Mouse (Mus musculus): Measurements from ENCODE around the gene Mllt1. TPM values are rescaled to one million over a fixed set of nuclear protein-coding genes. Genes with fewer than 3 reads are reported as not detected.

Mllt1 gene
- polyA plus RNA-seq, 1 experiment, result 28.5 TPM

DNA sequence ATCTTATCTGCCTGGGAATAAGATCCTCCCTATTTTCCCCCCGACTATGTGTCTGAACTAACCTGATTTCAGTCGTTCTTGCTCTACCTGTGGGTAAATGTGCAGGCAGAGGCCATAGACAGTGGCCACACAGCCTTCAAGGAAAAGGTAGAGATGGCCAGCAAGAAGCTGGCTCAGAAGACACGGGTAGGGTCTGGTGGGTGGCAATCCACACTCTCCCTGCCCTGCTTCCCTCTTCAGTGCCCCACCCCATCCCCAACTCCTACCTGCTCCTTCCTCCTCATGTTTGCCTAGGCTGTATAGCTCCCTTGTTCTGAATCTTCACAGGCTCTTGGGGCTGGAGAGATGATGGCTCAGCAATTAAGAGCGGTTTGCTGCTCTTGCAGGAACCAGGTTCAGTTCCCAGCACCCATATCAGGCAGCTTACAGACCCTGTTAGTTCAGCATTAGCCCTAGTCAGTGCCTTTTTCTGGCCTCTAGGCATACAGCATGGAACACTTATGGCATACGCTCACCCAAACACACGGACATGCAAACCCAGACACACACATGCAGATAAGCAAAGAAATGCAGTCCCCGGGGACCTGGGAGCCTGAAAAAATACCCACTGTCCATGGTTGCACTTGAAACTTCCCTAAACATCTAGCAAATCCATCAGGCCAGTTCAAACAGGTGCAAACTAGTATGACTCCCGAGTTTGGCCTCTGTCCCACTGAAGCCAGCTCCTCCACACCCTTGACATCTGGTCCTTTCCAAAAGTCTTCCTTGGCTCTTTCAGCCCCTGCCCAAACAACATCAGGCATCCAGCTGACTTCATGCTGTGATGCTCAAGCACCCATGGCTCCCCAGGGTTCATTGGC is 41.5 kb upstream of the Mllt1 start:
- H3K4me3 ChIP-seq, result no peak overlapping the region
- peaks cover 56% of the 10 kb centered on the region for H3K27me3 ChIP-seq (ENCODE audit: control insufficient read depth, insufficient read depth, insufficient read length)
- no peak for TF ChIP-seq MYOG (IDR thresholded peaks at IDR 0.05; ENCODE audit: control insufficient read depth in 1 of 3, insufficient read depth in 1 of 3, insufficient read length in 2 of 3, low read depth in 2 of 3)
- peak in 1 of 3 experiments; percentile 13 for TF ChIP-seq MYOD1 (IDR thresholded peaks at IDR 0.05; ENCODE audit: control insufficient read depth in 1 of 3, insufficient read length in 2 of 3, low read depth in 2 of 3)
- no peaks in the 10 kb centered on the region for H3K36me3 ChIP-seq (ENCODE audit: control insufficient read depth, insufficient read depth)
- no peaks in the 10 kb centered on the region for H3K79me2 ChIP-seq (ENCODE audit: control insufficient read depth, insufficient read depth)
- no peak overlapping the region for H3ac ChIP-seq (ENCODE audit: control insufficient read depth, insufficient read length)
- no peak overlapping the region for H3K4me2 ChIP-seq (ENCODE audit: low read depth)

DNA sequence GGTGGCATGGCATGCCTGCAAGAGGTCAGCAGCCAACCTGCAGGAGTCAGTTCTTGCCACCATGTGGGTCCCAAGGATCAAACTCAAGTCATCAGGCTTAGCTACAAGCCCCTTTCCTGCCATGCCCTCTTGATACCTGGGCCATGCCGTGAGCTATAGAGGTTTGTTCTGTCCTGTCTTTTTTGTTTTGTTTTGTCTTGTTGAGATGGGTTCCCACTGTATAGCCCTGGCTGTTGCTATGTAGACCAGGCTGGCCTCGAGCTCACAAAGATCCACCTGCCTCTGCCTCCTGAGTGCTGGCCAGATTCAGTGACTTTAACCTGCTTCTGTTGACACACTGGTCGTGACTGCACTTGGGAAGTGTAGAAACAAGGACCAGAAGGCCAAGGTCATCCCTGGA is 40.2 kb upstream of the Mllt1 start:
- no peak overlapping the region for H3K4me3 ChIP-seq
- peaks cover 64% of the 10 kb centered on the region for H3K27me3 ChIP-seq (ENCODE audit: control insufficient read depth, insufficient read depth, insufficient read length)
- TF ChIP-seq SRF (IDR thresholded peaks at IDR 0.05; ENCODE audit: control insufficient read depth, insufficient read length, low read depth) (no peak), MYOG (IDR thresholded peaks at IDR 0.05; ENCODE audit: control insufficient read depth in 1 of 3, insufficient read depth in 1 of 3, insufficient read length in 2 of 3, low read depth in 2 of 3) (no peak), CEBPB (IDR thresholded peaks at IDR 0.05; ENCODE audit: insufficient read depth, poor library complexity, severe bottlenecking) (no peak), MAX (IDR thresholded peaks at IDR 0.05; ENCODE audit: low read depth) (no peak), REST (IDR thresholded peaks at IDR 0.05; ENCODE audit: insufficient read depth, insufficient read length) (no peak), TCF12 (IDR thresholded peaks at IDR 0.05; ENCODE audit: insufficient read depth, poor library complexity, severe bottlenecking) (no peak), E2F4 (IDR thresholded peaks at IDR 0.05; ENCODE audit: insufficient read depth) (no peak), USF1 (IDR thresholded peaks at IDR 0.05; ENCODE audit: low read depth) (no peak), MYOD1 (IDR thresholded peaks at IDR 0.05; ENCODE audit: control insufficient read depth in 1 of 3, insufficient read length in 2 of 3, low read depth in 2 of 3) (no peak), POLR2A (IDR thresholded peaks at IDR 0.05; ENCODE audit: insufficient read length, low read depth) (no peak), POLR2AphosphoS2 (IDR thresholded peaks at IDR 0.05; ENCODE audit: insufficient read length, low read depth) (no peak), TCF3 (IDR thresholded peaks at IDR 0.05; ENCODE audit: insufficient read length, low read depth) (no peak)

DNA sequence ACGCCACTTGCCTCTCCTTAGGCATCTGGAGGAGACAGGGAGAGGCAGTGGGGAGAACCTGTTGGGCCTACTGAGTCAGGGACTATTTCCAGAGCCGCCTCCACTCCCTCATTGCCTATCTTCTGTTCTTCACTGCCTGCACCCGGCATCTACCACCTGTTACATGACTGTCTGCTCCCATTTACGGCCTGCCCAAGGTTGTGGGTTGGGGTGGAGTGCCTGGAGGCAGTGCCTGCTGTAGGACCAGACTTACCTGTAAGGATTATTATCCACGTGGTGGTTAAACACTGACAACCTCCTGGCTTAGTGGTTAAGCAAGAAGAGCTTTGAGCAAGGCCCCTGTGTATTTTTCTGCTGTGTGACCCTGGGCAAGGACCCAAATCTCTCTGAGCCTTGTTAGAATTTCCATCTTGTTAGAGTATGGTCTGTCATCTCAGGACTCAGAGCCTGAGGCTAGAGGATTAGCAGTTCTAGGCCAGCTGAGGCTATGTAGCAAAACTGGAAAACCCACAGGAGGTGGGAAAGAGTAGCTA is 39.6 kb upstream of the Mllt1 start:
- Histone ChIP-seq H3ac (ENCODE audit: control insufficient read depth, insufficient read length) (no peak overlapping the region), H3K79me2 (ENCODE audit: control insufficient read depth, insufficient read depth) (no peaks in the 10 kb centered on the region), H3K4me3 (no peak overlapping the region), H3K36me3 (ENCODE audit: control insufficient read depth, insufficient read depth) (no peaks in the 10 kb centered on the region), H3K4me2 (ENCODE audit: low read depth) (no peak overlapping the region), H3K27me3 (ENCODE audit: control insufficient read depth, insufficient read depth, insufficient read length) (peaks cover 69% of the 10 kb centered on the region)
- TF ChIP-seq MYOD1 (IDR thresholded peaks at IDR 0.05; ENCODE audit: control insufficient read depth in 1 of 3, insufficient read length in 2 of 3, low read depth in 2 of 3) (peak in 2 of 3 experiments; percentile 20 to 72), MYOG (IDR thresholded peaks at IDR 0.05; ENCODE audit: control insufficient read depth in 1 of 3, insufficient read depth in 1 of 3, insufficient read length in 2 of 3, low read depth in 2 of 3) (peak in 1 of 3 experiments; percentile 34), E2F4 (IDR thresholded peaks at IDR 0.05; ENCODE audit: insufficient read depth) (no peak), TCF12 (IDR thresholded peaks at IDR 0.05; ENCODE audit: insufficient read depth, poor library complexity, severe bottlenecking) (no peak), POLR2A (IDR thresholded peaks at IDR 0.05; ENCODE audit: insufficient read length, low read depth) (no peak), MAX (IDR thresholded peaks at IDR 0.05; ENCODE audit: low read depth) (no peak)

More for the DNA sequence above, 40.2 kb upstream of the Mllt1 start:
- no peak overlapping the region for H3K4me2 ChIP-seq (ENCODE audit: low read depth)
- H3K36me3 ChIP-seq (ENCODE audit: control insufficient read depth, insufficient read depth), result no peaks in the 10 kb centered on the region
- no peaks in the 10 kb centered on the region for H3K79me2 ChIP-seq (ENCODE audit: control insufficient read depth, insufficient read depth)
- H3ac ChIP-seq (ENCODE audit: control insufficient read depth, insufficient read length), result no peak overlapping the region

DNA sequence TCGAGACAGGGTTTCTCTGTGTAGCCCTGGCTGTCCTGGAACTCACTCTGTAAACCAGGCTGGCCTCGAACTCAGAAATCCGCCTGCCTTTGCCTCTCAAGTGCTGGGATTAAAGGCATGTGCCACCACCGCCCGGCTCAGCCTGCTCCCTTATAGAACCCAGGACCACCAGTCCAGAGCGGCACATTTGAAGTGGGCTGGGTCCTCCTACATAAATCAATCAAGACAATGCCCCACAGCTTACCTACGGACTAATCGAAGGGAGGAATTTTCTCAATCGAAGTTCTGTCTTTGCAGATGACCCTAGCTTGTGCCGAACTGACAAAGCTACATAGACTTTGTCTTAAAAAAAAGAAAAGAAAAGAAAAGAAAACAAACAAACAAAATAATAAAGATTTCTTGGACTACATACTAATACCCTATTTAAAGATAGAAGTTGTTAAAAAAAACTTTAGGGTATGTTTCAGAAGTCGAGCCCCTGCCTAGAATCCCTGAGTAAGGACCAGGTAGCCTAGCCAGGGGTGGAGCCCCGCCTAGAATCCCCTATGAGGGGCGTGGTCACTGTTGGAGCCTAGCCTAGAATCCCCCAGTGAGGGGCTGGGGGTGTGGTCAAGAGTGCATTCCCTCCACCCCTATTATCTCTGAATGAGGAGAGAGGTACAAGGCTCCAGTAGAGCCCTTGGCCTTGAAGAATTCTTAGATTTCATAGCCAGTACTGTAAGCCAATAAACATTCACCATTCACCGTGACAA is 38.9 kb upstream of the Mllt1 start:
- Histone ChIP-seq H3K27me3 (ENCODE audit: control insufficient read depth, insufficient read depth, insufficient read length) (peaks cover 66% of the 10 kb centered on the region), H3K4me2 (ENCODE audit: low read depth) (no peak overlapping the region), H3K79me2 (ENCODE audit: control insufficient read depth, insufficient read depth) (no peaks in the 10 kb centered on the region), H3ac (ENCODE audit: control insufficient read depth, insufficient read length) (no peak overlapping the region), H3K4me3 (no peak overlapping the region), H3K36me3 (ENCODE audit: control insufficient read depth, insufficient read depth) (no peaks in the 10 kb centered on the region)
- TF ChIP-seq CEBPB (IDR thresholded peaks at IDR 0.05; ENCODE audit: insufficient read depth, poor library complexity, severe bottlenecking) (no peak), MYOD1 (IDR thresholded peaks at IDR 0.05; ENCODE audit: control insufficient read depth in 1 of 3, insufficient read length in 2 of 3, low read depth in 2 of 3) (no peak), MYOG (IDR thresholded peaks at IDR 0.05; ENCODE audit: control insufficient read depth in 1 of 3, insufficient read depth in 1 of 3, insufficient read length in 2 of 3, low read depth in 2 of 3) (no peak), POLR2A (IDR thresholded peaks at IDR 0.05; ENCODE audit: insufficient read length, low read depth) (no peak), USF1 (IDR thresholded peaks at IDR 0.05; ENCODE audit: low read depth) (no peak), TCF12 (IDR thresholded peaks at IDR 0.05; ENCODE audit: insufficient read depth, poor library complexity, severe bottlenecking) (no peak), REST (IDR thresholded peaks at IDR 0.05; ENCODE audit: insufficient read depth, insufficient read length) (no peak), SRF (IDR thresholded peaks at IDR 0.05; ENCODE audit: control insufficient read depth, insufficient read length, low read depth) (no peak), MAX (IDR thresholded peaks at IDR 0.05; ENCODE audit: low read depth) (no peak), TCF3 (IDR thresholded peaks at IDR 0.05; ENCODE audit: insufficient read length, low read depth) (no peak), E2F4 (IDR thresholded peaks at IDR 0.05; ENCODE audit: insufficient read depth) (no peak)
